Mouse (Mus musculus) adrenal gland, postnatal 4 days (tissue): ENCODE results near the gene Dpp6. TPM values are rescaled to one million over a fixed set of nuclear protein-coding genes. Genes with fewer than 3 reads are reported as not detected.

Experiments used
- DNase-seq, 2 experiments: peaks; one replicate each; pipeline ENCODE4 v3.0.0; 2021 to 2022; ENCODE audit warnings: low spot score in 2 of 2, mixed read lengths in 2 of 2
- total RNA-seq, 2 experiments: library from RNA; stranded (reverse); gene quantifications; 2 replicates each; pipeline ENCODE4 v1.2.3; 2021

The Dpp6 gene
- total RNA-seq, 2 experiments from 2014 or later: 8.1 to 9.3 TPM

- DNase-seq: no peak
Measured at GRCm38 (mm10) chr5:27274781-27275395, 457.9 kb downstream of the Dpp6 start.

GRCm38 (mm10) chr5:27275871-27276270, 458.9 kb downstream of the Dpp6 start:
- DNase-seq: no peak

GRCm38 (mm10) chr5:27278120-27278645, 461.2 kb downstream of the Dpp6 start:
- DNase-seq: no peak

- DNase-seq: no peak
Measured at GRCm38 (mm10) chr5:27286876-27287275, 469.9 kb downstream of the Dpp6 start.

GRCm38 (mm10) chr5:27291378-27291777, 474.4 kb downstream of the Dpp6 start:
- DNase-seq: no peak

GRCm38 (mm10) chr5:27292236-27292635, 475.2 kb downstream of the Dpp6 start:
- no peak for DNase-seq

GRCm38 (mm10) chr5:27304115-27304514, 487.1 kb downstream of the Dpp6 start:
- DNase-seq: no peak

GRCm38 (mm10) chr5:27306497-27307152, 489.6 kb downstream of the Dpp6 start:
- no peak for DNase-seq

GRCm38 (mm10) chr5:27310217-27310616, 493.2 kb downstream of the Dpp6 start:
- DNase-seq: no peak

GRCm38 (mm10) chr5:27316674-27317073, 499.7 kb downstream of the Dpp6 start:
- DNase-seq: no peak

GRCm38 (mm10) chr5:27317264-27317663, 500.3 kb downstream of the Dpp6 start:
- no peak for DNase-seq

GRCm38 (mm10) chr5:27317832-27318231, 500.8 kb downstream of the Dpp6 start:
- no peak for DNase-seq

- no peak for DNase-seq
Measured at GRCm38 (mm10) chr5:27319731-27320130, 502.7 kb downstream of the Dpp6 start.

GRCm38 (mm10) chr5:27322895-27323792, 506.1 kb downstream of the Dpp6 start:
- DNase-seq: no peak

GRCm38 (mm10) chr5:27324346-27324928, 507.4 kb downstream of the Dpp6 start:
- DNase-seq: no peak

GRCm38 (mm10) chr5:27336698-27337097, 519.7 kb downstream of the Dpp6 start:
- DNase-seq: no peak

GRCm38 (mm10) chr5:27339196-27340030, 522.4 kb downstream of the Dpp6 start:
- no peak for DNase-seq

- DNase-seq: peak in 1 of 2 experiments; percentile 3
Measured at GRCm38 (mm10) chr5:27342276-27342675, 525.3 kb downstream of the Dpp6 start.

GRCm38 (mm10) chr5:27343626-27344025, 526.6 kb downstream of the Dpp6 start:
- no peak for DNase-seq
